29 mouse cellular contexts compared by ENCODE assay signal in the genomic region with DNA sequence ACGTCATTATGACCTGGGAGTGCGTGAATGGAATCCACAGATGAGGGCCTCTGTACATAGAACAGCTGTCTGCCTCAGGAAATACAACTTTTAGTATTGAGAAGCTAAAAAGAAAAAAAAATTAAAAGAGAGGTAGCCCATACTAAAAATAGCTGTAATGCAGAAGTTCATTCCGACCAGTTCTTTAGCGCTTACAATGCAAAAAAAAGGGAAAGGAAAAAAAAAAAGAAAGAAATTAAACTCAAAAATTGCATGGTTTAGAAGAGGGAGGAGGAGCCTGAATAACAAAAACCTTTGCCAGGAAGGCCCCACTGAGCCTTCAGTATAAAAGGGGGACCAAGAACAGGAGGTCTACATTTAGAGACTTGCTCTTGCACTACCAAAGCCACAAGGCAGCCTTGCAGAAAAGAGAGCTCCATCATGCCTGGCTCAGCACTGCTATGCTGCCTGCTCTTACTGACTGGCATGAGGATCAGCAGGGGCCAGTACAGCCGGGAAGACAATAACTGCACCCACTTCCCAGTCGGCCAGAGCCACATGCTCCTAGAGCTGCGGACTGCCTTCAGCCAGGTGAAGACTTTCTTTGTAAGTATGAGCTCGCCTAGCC. TPM values are rescaled to one million over a fixed set of nuclear protein-coding genes. Genes with fewer than 3 reads are reported as not detected.
DNase-seq lines count a peak whose midpoint lies in the region; ATAC-seq and TF ChIP-seq lines count a peak whose summit lies in the region.
"Had no signal": no experiment of that assay in that cellular context is flagged by ENCODE, and none has a peak within 500 bp of the region (broad histone marks: within the 10 kb centered on the region; RNA-seq: fewer than 3 reads in every experiment).

Il10 (plus strand) TSS at position 354 of the 607 bp plus-strand sequence.

- ATAC-seq in liver, embryonic 11.5 days (replicated peaks; ENCODE audit: low FRiP score) = no peak
- ATAC-seq: forebrain, embryonic 14.5 days; intestine, embryonic 16.5 days had no signal

- TF ChIP-seq RAD21 in CH12.LX (IDR thresholded peaks at IDR 0.05; ENCODE audit: low read depth, low read length) = no peak

- dilution Hi-C loops in CH12.LX (cut with MboI; ENCODE audit: extremely low pct_ligation_motif_present, extremely low pct_unique_long_range_greater_than_20kb, low sequenced_read_pairs) = no loop called here

- no peaks in the 10 kb centered on the region for H3K9me3 ChIP-seq in liver, embryonic 11.5 days (ENCODE audit: control insufficient read depth, low read length)
- no peaks in the 10 kb centered on the region for H3K9me3 ChIP-seq in CH12.LX (replicated peaks; ENCODE audit: low read length)
- H3K9me3 ChIP-seq: embryonic facial prominence, embryonic 15.5 days; forebrain, embryonic 10.5 days; heart, embryonic 10.5 days; hindbrain, embryonic 10.5 days had no signal

- DNase-seq in liver, adult 2 months (ENCODE audit: extremely low read depth, low read depth, low spot score) = no peak
- DNase-seq in liver, embryonic 11.5 days (ENCODE audit: low spot score) = no peak
- DNase-seq in CH12.LX (ENCODE audit: extremely low read depth) = peak; percentile 83
- peak; percentile 61 for DNase-seq in induced T-regulatory cell, adult 2 months (ENCODE audit: low read depth)
- DNase-seq in MN1 (ENCODE audit: low spot score) = no peak
- DNase-seq in thymus, postnatal 0 days (ENCODE audit: low spot score) = no peak
- no peak for DNase-seq in gastrocnemius, postnatal 25 days
- DNase-seq: adrenal gland, adult 8-10 months; adrenal gland, postnatal 36 days; cerebellum, adult 18-20 months; cerebellum, adult 9-11 months; embryo, embryonic 11 days; gastrocnemius, adult 2 months; gastrocnemius, postnatal 36 days; heart, adult 18-20 months; heart, postnatal 10 days had no signal

- H3K27me3 ChIP-seq in liver, adult 2 months (ENCODE audit: control insufficient read depth, insufficient read depth, low read length) = no peaks in the 10 kb centered on the region
- H3K27me3 ChIP-seq in liver, embryonic 11.5 days (replicated peaks; ENCODE audit: control insufficient read depth, insufficient read depth, low read length) = peaks cover 3% of the 10 kb centered on the region; the same call in 1 of the 2 replicates
- no peaks in the 10 kb centered on the region for H3K27me3 ChIP-seq in CH12.LX (replicated peaks)
- H3K27me3 ChIP-seq: embryonic facial prominence, embryonic 15.5 days had no signal

- H3K4me3 ChIP-seq in liver, adult 2 months (ENCODE audit: insufficient read depth, low read depth, low read length) = no peak within 1 kb of the TSS
- no peak within 1 kb of the TSS for H3K4me3 ChIP-seq in liver, embryonic 11.5 days (ENCODE audit: low read depth, low read length)
- peak within 1 kb of the TSS; percentile 58 to 77 (median 64) for H3K4me3 ChIP-seq in CH12.LX (replicated peaks in 1 of 3; ENCODE audit: low read depth in 2 of 3, low read length in 2 of 3, poor library complexity in 1 of 3)
- H3K4me3 ChIP-seq in bone marrow macrophage, adult 2 months (ENCODE audit: insufficient read depth, low read length) = peak within 1 kb of the TSS; percentile 40
- H3K4me3 ChIP-seq: embryonic facial prominence, embryonic 15.5 days; erythroblast, embryonic 14.5 days; forebrain, embryonic 10.5 days; gastrocnemius, adult 2 months; heart, embryonic 10.5 days; hindbrain, embryonic 10.5 days had no signal

- no peaks in the 10 kb centered on the region for H3K79me2 ChIP-seq in liver, adult 2 months (ENCODE audit: control insufficient read depth, insufficient read depth, low read length)
- H3K79me2 ChIP-seq in CH12.LX (replicated peaks; ENCODE audit: control insufficient read depth, extremely low read depth, insufficient read depth, poor library complexity, severe bottlenecking) = peaks cover 38% of the 10 kb centered on the region

- 0 out of 2 replicates have a peak within 1 kb of the TSS, but pooled peaks have one; percentile 16 for H3K27ac ChIP-seq in liver, adult 2 months (replicated peaks; ENCODE audit: insufficient read depth, low read depth, low read length)
- no peak within 1 kb of the TSS for H3K27ac ChIP-seq in liver, embryonic 11.5 days (ENCODE audit: low read depth, low read length)
- peak within 1 kb of the TSS; percentile 92 for H3K27ac ChIP-seq in CH12.LX (ENCODE audit: insufficient read depth, low read depth)
- peak within 1 kb of the TSS; percentile 57 for H3K27ac ChIP-seq in bone marrow macrophage, adult 2 months (ENCODE audit: insufficient read depth, low read depth, low read length)
- H3K27ac ChIP-seq: embryonic facial prominence, embryonic 15.5 days; forebrain, embryonic 10.5 days; gastrocnemius, adult 2 months; heart, embryonic 10.5 days; hindbrain, embryonic 10.5 days; hindbrain, embryonic 14.5 days had no signal

- in situ Hi-C loops in CH12.LX (cut with MboI; ENCODE audit: low pct_ligation_motif_present, low pct_unique_long_range_greater_than_20kb, low sequenced_read_pairs) = no loop called here

- no peak within 1 kb of the TSS for H3K9ac ChIP-seq in liver, adult 2 months (ENCODE audit: low read depth, low read length)
- no peak within 1 kb of the TSS for H3K9ac ChIP-seq in liver, embryonic 11.5 days (ENCODE audit: low read depth, low read length)
- H3K9ac ChIP-seq in CH12.LX (ENCODE audit: insufficient read depth, low read depth) = peak within 1 kb of the TSS; percentile 87
- H3K9ac ChIP-seq: embryonic facial prominence, embryonic 15.5 days; hindbrain, embryonic 14.5 days had no signal

- WGBS in liver, adult 2 months = 76% methylated on average over 8 of the region's 8 CpGs
- 65% methylated on average over 8 of the region's 8 CpGs for WGBS in liver, embryonic 11.5 days

- 0 out of 2 replicates have a peak, but pooled peaks have one; percentile 46 for TF ChIP-seq EP300 in CH12.LX (IDR thresholded peaks at IDR 0.05; ENCODE audit: low read length)

- TF ChIP-seq CTCF in liver, adult 2 months (IDR thresholded peaks at IDR 0.05; ENCODE audit: low read depth, low read length) = no peak
- TF ChIP-seq CTCF in CH12.LX (conservative IDR thresholded peaks at IDR 0.05 in 1 of 2, IDR thresholded peaks at IDR 0.05 in 1 of 2; ENCODE audit: low read depth in 2 of 2, low read length in 2 of 2) = no peak
- no peak for TF ChIP-seq CTCF in bone marrow macrophage, adult 2 months (IDR thresholded peaks at IDR 0.05; ENCODE audit: low read depth, low read length)

- H3K36me3 ChIP-seq in liver, adult 2 months (ENCODE audit: control insufficient read depth, insufficient read depth, low read length) = no peaks in the 10 kb centered on the region
- no peaks in the 10 kb centered on the region for H3K36me3 ChIP-seq in liver, embryonic 11.5 days (ENCODE audit: control insufficient read depth, insufficient read depth, low read length)
- H3K36me3 ChIP-seq in CH12.LX (replicated peaks in 1 of 2; ENCODE audit: control insufficient read depth in 1 of 2, insufficient read depth in 1 of 2, low read length in 1 of 2) = peaks cover 27 to 30% of the 10 kb centered on the region in 2 experiments
- H3K36me3 ChIP-seq: embryonic facial prominence, embryonic 15.5 days; forebrain, embryonic 10.5 days; heart, embryonic 10.5 days; hindbrain, embryonic 10.5 days had no signal

- TF ChIP-seq POLR2A in liver, adult 2 months (IDR thresholded peaks at IDR 0.05; ENCODE audit: extremely low read depth, insufficient read depth, low read length) = no peak
- TF ChIP-seq POLR2A in CH12.LX (IDR thresholded peaks at IDR 0.05; ENCODE audit: low read depth, low read length) = peak; percentile 99
- TF ChIP-seq POLR2A in bone marrow macrophage, adult 2 months (IDR thresholded peaks at IDR 0.05; ENCODE audit: borderline replicate concordance, low read depth, low read length) = no peak

- H3K4me1 ChIP-seq in liver, adult 2 months (ENCODE audit: control insufficient read depth, insufficient read depth, low read length) = no peaks in the 10 kb centered on the region
- H3K4me1 ChIP-seq in liver, embryonic 11.5 days (replicated peaks; ENCODE audit: control insufficient read depth, insufficient read depth, low read length) = no peaks in the 10 kb centered on the region
- peaks cover 20 to 58% of the 10 kb centered on the region in 2 experiments for H3K4me1 ChIP-seq in CH12.LX (ENCODE audit: control insufficient read depth in 1 of 2, insufficient read depth in 2 of 2)
- H3K4me1 ChIP-seq in bone marrow macrophage, adult 2 months (ENCODE audit: control insufficient read depth, insufficient read depth, low read length) = peaks cover 55% of the 10 kb centered on the region
- H3K4me1 ChIP-seq: embryonic facial prominence, embryonic 15.5 days; forebrain, embryonic 10.5 days; hindbrain, embryonic 10.5 days had no signal

- H3K4me2 ChIP-seq in liver, embryonic 11.5 days = no peak within 1 kb of the TSS
- H3K4me2 ChIP-seq in CH12.LX (ENCODE audit: insufficient read depth, low read depth, poor library complexity, severe bottlenecking) = peak within 1 kb of the TSS; percentile 92
- H3K4me2 ChIP-seq: embryonic facial prominence, embryonic 15.5 days; hindbrain, embryonic 14.5 days had no signal

TF ChIP-seq in CH12.LX, 34 proteins besides CTCF, POLR2A, EP300 and RAD21 (continues in another document):
- TF ChIP-seq KAT2A (IDR thresholded peaks at IDR 0.05; ENCODE audit: insufficient replicate concordance, low read length) (no peak), MAFK (IDR thresholded peaks at IDR 0.05; ENCODE audit: insufficient replicate concordance, low read length) (0 out of 2 replicates have a peak, but pooled peaks have one; percentile 59), CHD2 (IDR thresholded peaks at IDR 0.05; ENCODE audit: low read length) (no peak), ZNF384 (IDR thresholded peaks at IDR 0.05; ENCODE audit: low read depth, low read length) (peak; percentile 91), MAZ (IDR thresholded peaks at IDR 0.05; ENCODE audit: low read depth, low read length) (no peak), BHLHE40 (IDR thresholded peaks at IDR 0.05; ENCODE audit: low read depth, low read length) (peak; percentile 26; the same call in 1 of the 2 replicates), RCOR1 (conservative IDR thresholded peaks at IDR 0.05; ENCODE audit: low read depth, low read length) (no peak), TBP (conservative IDR thresholded peaks at IDR 0.05; ENCODE audit: low read depth, low read length) (peak; percentile 99), IRF4 (IDR thresholded peaks at IDR 0.05; ENCODE audit: low read depth, low read length) (peak; percentile 31; the same call in 1 of the 2 replicates), USF1 (IDR thresholded peaks at IDR 0.05; ENCODE audit: low read depth, low read length) (no peak)

RNA-seq across cellular contexts. Expression of gene Il10, which starts in this region (rescaled TPM):
- total RNA-seq in liver, adult 2 months (2014; rRNA removed) = 0.28 and 1.7 TPM in 2 replicates
- polyA plus RNA-seq in liver, adult 2 months (2012; rRNA removed) = not detected in 2 replicates
- not detected in 2 replicates for polyA plus RNA-seq in liver, embryonic 11.5 days (2014; fragmentation: Nextera tagmentation; extraction: Ambion mirVana)
- total RNA-seq in CH12.LX (2012; rRNA removed) (389 and 399 TPM in 2 replicates), CH12.LX (2014; rRNA removed) (903 and 969 TPM in 2 replicates)
- 236 and 284 TPM in 2 replicates for polyA plus RNA-seq in CH12.LX (2012; ENCODE audit: insufficient read length, low read depth)
- 25.6 and 30.6 TPM in 2 replicates for polyA plus RNA-seq in bone marrow macrophage, adult 2 months (2012; ENCODE audit: insufficient read depth, insufficient read length, missing spikeins)
- 0.57 TPM in 2 replicates for polyA plus RNA-seq in thymus, postnatal 0 days (2015; fragmentation: Nextera tagmentation; extraction: Ambion mirVana)
- not detected for total RNA-seq in gastrocnemius, postnatal 25 days (2021)
- total RNA-seq: adrenal gland, postnatal 36 days; gastrocnemius, adult 2 months; gastrocnemius, postnatal 36 days; heart, adult 18-20 months; heart, postnatal 10 days; MEL had no signal
- polyA plus RNA-seq: brain, embryonic 14.5 days; embryonic facial prominence, embryonic 11.5 days; embryonic facial prominence, embryonic 15.5 days; erythroblast, embryonic 14.5 days; forebrain, embryonic 10.5 days; forebrain, embryonic 14.5 days; heart, embryonic 10.5 days; heart, embryonic 14.5 days; hindbrain, embryonic 10.5 days; hindbrain, embryonic 14.5 days; intestine, embryonic 16.5 days had no signal

Comparison
In these comparisons a context has a peak if more than half of its experiments do, and no peak if none do; other contexts are left out.
1. RNA of gene Il10 (total RNA-seq): 389 to 969 TPM in CH12.LX; 0.28 to 1.7 TPM in liver, adult 2 months and not detected in gastrocnemius, postnatal 25 days; every median in the first group is over 100 times any median in the second.
2. RNA of gene Il10 (polyA plus RNA-seq): 236 to 284 TPM in CH12.LX and 25.6 to 30.6 TPM in bone marrow macrophage, adult 2 months; 0.57 TPM in thymus, postnatal 0 days, not detected in liver, adult 2 months and not detected in liver, embryonic 11.5 days; every median in the first group is over 10 times any median in the second.
3. DNase-seq: peak in CH12.LX (single experiment) and induced T-regulatory cell, adult 2 months (single experiment); none in liver, adult 2 months (single experiment), liver, embryonic 11.5 days (single experiment), MN1 (single experiment), thymus, postnatal 0 days (single experiment) and gastrocnemius, postnatal 25 days (single experiment).
4. H3K4me3 ChIP-seq: peak in CH12.LX (3 of 3) and bone marrow macrophage, adult 2 months (single experiment); none in liver, adult 2 months (single experiment) and liver, embryonic 11.5 days (single experiment).